ENCODE assay signal across 9 mouse cellular contexts in the genomic region with DNA sequence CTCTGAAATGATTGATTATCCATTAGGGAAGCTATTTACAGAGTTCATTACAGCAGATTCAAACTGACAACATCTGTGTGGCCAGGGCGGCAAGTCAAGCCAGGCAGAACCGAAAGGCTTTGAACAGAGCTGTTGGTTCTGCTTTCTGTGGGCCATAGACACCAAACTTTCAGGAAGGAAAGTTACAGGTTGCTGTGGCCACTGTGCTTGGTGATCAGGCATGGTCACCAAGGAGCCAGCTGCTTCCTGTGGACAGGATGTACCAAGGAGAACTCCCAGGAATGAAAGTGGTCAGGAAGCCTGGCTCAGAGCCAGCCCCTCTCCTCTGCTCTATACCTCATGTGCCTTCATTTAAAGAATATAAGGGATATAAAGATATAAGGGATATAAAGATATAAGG. TPM values are rescaled to one million over a fixed set of nuclear protein-coding genes. Genes with fewer than 3 reads are reported as not detected.
DNase-seq lines count a peak whose midpoint lies in the region; ATAC-seq and TF ChIP-seq lines count a peak whose summit lies in the region.
"Had no signal": no experiment of that assay in that cellular context is flagged by ENCODE, and none has a peak within 500 bp of the region (broad histone marks: within the 10 kb centered on the region; RNA-seq: fewer than 3 reads in every experiment).

No protein-coding gene starts in this region.

- H3K4me1 ChIP-seq in heart, postnatal 0 days (ENCODE audit: control insufficient read depth, insufficient read depth) = no peaks in the 10 kb centered on the region

- no peaks in the 10 kb centered on the region for H3K27me3 ChIP-seq in heart, postnatal 0 days (ENCODE audit: control insufficient read depth, insufficient read depth, low read length)

- no peak overlapping the region for H3K4me2 ChIP-seq in heart, postnatal 0 days (ENCODE audit: low read depth, low read length)

- H3K36me3 ChIP-seq in heart, postnatal 0 days (replicated peaks; ENCODE audit: control insufficient read depth, insufficient read depth, low read length) = no peaks in the 10 kb centered on the region

- H3K4me3 ChIP-seq in heart, postnatal 0 days (ENCODE audit: low read depth, low read length) = no peak overlapping the region

- no peak for ATAC-seq in heart, postnatal 0 days (ENCODE audit: insufficient read depth, low read depth)
- ATAC-seq in cerebellum, adult (ENCODE audit: insufficient number of reproducible peaks, low FRiP score, low TSS enrichment) = no peak
- ATAC-seq: forebrain, embryonic 16.5 days had no signal

- peak; percentile 18 for DNase-seq in left cerebral cortex, postnatal 4 days
- DNase-seq in left cerebral cortex, postnatal 14 days (ENCODE audit: low spot score in 2 of 2) = no peak
- no peak for DNase-seq in heart, postnatal 0 days (ENCODE audit: low spot score)
- DNase-seq in lung, adult 18-20 months = peak; percentile 44 to 69
- peak; percentile 62 to 64 for DNase-seq in spleen, postnatal 36 days (ENCODE audit: low spot score in 2 of 2)
- DNase-seq in frontal cortex, adult 2 months (ENCODE audit: extremely low spot score in 1 of 2, low spot score in 1 of 2) = no peak
- DNase-seq in layer of hippocampus, postnatal 36 days = no peak

- no peaks in the 10 kb centered on the region for H3K9me3 ChIP-seq in heart, postnatal 0 days (replicated peaks; ENCODE audit: control insufficient read depth, low read length)

- H3K27ac ChIP-seq in heart, postnatal 0 days (ENCODE audit: low read depth) = peak overlapping the region; percentile 48; the same call in 1 of the 2 replicates

- intact Hi-C loops in left cerebral cortex, postnatal 4 days (cut with DNase I) = no loop called here
- intact Hi-C loops in left cerebral cortex, postnatal 14 days (cut with DNase I) = no loop called here

- TF ChIP-seq CTCF in heart, postnatal 0 days (IDR thresholded peaks at IDR 0.05; ENCODE audit: low read depth) = no peak

- 72% methylated on average over 2 of the region's 2 CpGs for WGBS in heart, postnatal 0 days

- no peak overlapping the region for H3K9ac ChIP-seq in heart, postnatal 0 days (replicated peaks; ENCODE audit: low read depth, low read length)

- peak; percentile 60; the same call in 1 of the 2 replicates for TF ChIP-seq EP300 in heart, postnatal 0 days (IDR thresholded peaks at IDR 0.05; ENCODE audit: low read depth)

RNA-seq across cellular contexts. Expression of a gene that starts 30.2 kb away (rescaled TPM):
- 100 to 1,000 TPM; 152 to 158 TPM for total RNA-seq in left cerebral cortex, postnatal 4 days (2021)
- 10 to 100 TPM; 85.0 to 87.5 TPM for total RNA-seq in left cerebral cortex, postnatal 14 days (2021)
- 6.5 and 8.0 TPM in 2 replicates for total RNA-seq in heart, postnatal 0 days (2014; rRNA removed; ENCODE audit: low replicate concordance)
- 2.4 and 2.5 TPM in 2 replicates for polyA plus RNA-seq in heart, postnatal 0 days (2015; fragmentation: Nextera tagmentation; extraction: Ambion mirVana)
- 20.7 and 20.9 TPM in 2 replicates for polyA plus RNA-seq in frontal cortex, adult 2 months (2012; rRNA removed)
- 10 to 100 TPM; 72.6 to 77.2 TPM for total RNA-seq in layer of hippocampus, postnatal 36 days (2021)

Comparison
In these comparisons a context has a peak if more than half of its experiments do, and no peak if none do; other contexts are left out.
1. DNase-seq: peak in left cerebral cortex, postnatal 4 days (single experiment), lung, adult 18-20 months (2 of 2) and spleen, postnatal 36 days (2 of 2); none in left cerebral cortex, postnatal 14 days (0 of 2), heart, postnatal 0 days (single experiment), frontal cortex, adult 2 months (0 of 2) and layer of hippocampus, postnatal 36 days (0 of 2).